Comparison of ENCODE assay signal across 8 mouse cellular contexts in genomic region chr11:70221603-70222500, GRCm38 (mm10). TPM values are rescaled to one million over a fixed set of nuclear protein-coding genes. Genes with fewer than 3 reads are reported as not detected.
DNase-seq lines count a peak whose midpoint lies in the region; ATAC-seq lines count a peak whose summit lies in the region.

No protein-coding gene starts in this region.

- no peaks in the 10 kb centered on the region for H3K9me3 ChIP-seq in heart, embryonic 16.5 days (replicated peaks; ENCODE audit: control insufficient read depth, low read length)
- H3K9me3 ChIP-seq in limb, embryonic 10.5 days (replicated peaks) = no peaks in the 10 kb centered on the region

- H3K4me1 ChIP-seq in heart, embryonic 16.5 days (ENCODE audit: control insufficient read depth, insufficient read depth, low read length) = peaks cover 20% of the 10 kb centered on the region
- peaks cover 50% of the 10 kb centered on the region for H3K4me1 ChIP-seq in limb, embryonic 10.5 days

- peak; percentile 43 for ATAC-seq in common myeloid progenitor, adult 5-6 weeks (replicated peaks; ENCODE audit: low read depth, poor library complexity, severe bottlenecking)
- ATAC-seq in heart, embryonic 16.5 days (replicated peaks; ENCODE audit: extremely low read depth, insufficient read depth, low FRiP score) = 0 out of 2 replicates have a peak, but pooled peaks have one; percentile 8

- no peaks in the 10 kb centered on the region for H3K36me3 ChIP-seq in heart, embryonic 16.5 days (ENCODE audit: control insufficient read depth, insufficient read depth)
- H3K36me3 ChIP-seq in limb, embryonic 10.5 days = peaks cover 18% of the 10 kb centered on the region

- H3K9ac ChIP-seq in heart, embryonic 16.5 days (ENCODE audit: low read length) = peak overlapping the region; percentile 82

- peak overlapping the region; percentile 91 for H3K27ac ChIP-seq in heart, embryonic 16.5 days (ENCODE audit: low read length)
- peak overlapping the region; percentile 88 for H3K27ac ChIP-seq in limb, embryonic 10.5 days

- H3K4me2 ChIP-seq in heart, embryonic 16.5 days (ENCODE audit: low read depth, low read length) = peak overlapping the region; percentile 99

- peaks cover 22% of the 10 kb centered on the region for H3K27me3 ChIP-seq in heart, embryonic 16.5 days (ENCODE audit: control insufficient read depth, insufficient read depth, low read length)
- H3K27me3 ChIP-seq in limb, embryonic 10.5 days (ENCODE audit: low read depth, poor library complexity, severe bottlenecking) = peaks cover 69% of the 10 kb centered on the region

- 13% methylated on average over 14 of the region's 14 CpGs for WGBS in heart, embryonic 16.5 days
- WGBS in limb, embryonic 10.5 days = 12% methylated on average over 14 of the region's 14 CpGs

- peak overlapping the region; percentile 70 for H3K4me3 ChIP-seq in heart, embryonic 16.5 days (ENCODE audit: low read length)
- peak overlapping the region; percentile 62 for H3K4me3 ChIP-seq in limb, embryonic 10.5 days

- DNase-seq in embryo, embryonic 10.5 days (ENCODE audit: low spot score) = peak; percentile 23
- no peak for DNase-seq in embryo, embryonic 10 days (ENCODE audit: low spot score)
- no peak for DNase-seq in limb, embryonic 10.5 days (ENCODE audit: low spot score)
- peak; percentile 32 for DNase-seq in neural tube, embryonic 10.5 days (ENCODE audit: extremely low spot score, low spot score)
- no peak for DNase-seq in layer of hippocampus, adult 18-20 months (ENCODE audit: low spot score in 2 of 2)
- DNase-seq in gastrocnemius, postnatal 10 days = no peak

RNA-seq across cellular contexts. Expression of gene Slc16a13, which starts 1.0 kb away (rescaled TPM):
- total RNA-seq in common myeloid progenitor, adult 5-6 weeks (2017) = 4.1 and 4.8 TPM in 2 replicates
- polyA plus RNA-seq in heart, embryonic 16.5 days (2015; fragmentation: Nextera tagmentation; extraction: Ambion mirVana) = 5.0 and 5.6 TPM in 2 replicates
- polyA plus RNA-seq in limb, embryonic 10.5 days (2016; fragmentation: Nextera tagmentation; extraction: Ambion mirVana) = 11.6 and 16.3 TPM in 2 replicates
- 1 to 10 TPM; 6.2 to 9.0 TPM for total RNA-seq in layer of hippocampus, adult 18-20 months (2021)
- total RNA-seq in gastrocnemius, postnatal 10 days (2021) = 1 to 10 TPM; 1.1 to 3.7 TPM

RNA-seq across cellular contexts. Expression of gene Bcl6b, which starts 7.7 kb away (rescaled TPM):
- 0.41 and 0.82 TPM in 2 replicates for total RNA-seq in common myeloid progenitor, adult 5-6 weeks (2017)
- 18.1 and 20.2 TPM in 2 replicates for polyA plus RNA-seq in heart, embryonic 16.5 days (2015; fragmentation: Nextera tagmentation; extraction: Ambion mirVana)
- 5.6 and 7.5 TPM in 2 replicates for polyA plus RNA-seq in limb, embryonic 10.5 days (2016; fragmentation: Nextera tagmentation; extraction: Ambion mirVana)
- 1 to 10 TPM in 1 of 2 experiments, under 1 TPM in 1; 0.92 to 1.1 TPM for total RNA-seq in layer of hippocampus, adult 18-20 months (2021)
- 10 to 100 TPM; 12.6 to 21.5 TPM for total RNA-seq in gastrocnemius, postnatal 10 days (2021)

RNA-seq across cellular contexts. Expression of gene Slc16a11, which starts 9.3 kb away (rescaled TPM):
- total RNA-seq in common myeloid progenitor, adult 5-6 weeks (2017) = 0.49 and 0.78 TPM in 2 replicates
- polyA plus RNA-seq in heart, embryonic 16.5 days (2015; fragmentation: Nextera tagmentation; extraction: Ambion mirVana) = 0.33 and 0.41 TPM in 2 replicates
- polyA plus RNA-seq in limb, embryonic 10.5 days (2016; fragmentation: Nextera tagmentation; extraction: Ambion mirVana) = 0.84 and 1.6 TPM in 2 replicates
- 10 to 100 TPM; 28.6 to 30.6 TPM for total RNA-seq in layer of hippocampus, adult 18-20 months (2021)
- under 1 TPM in 1 of 2 experiments, not detected in 1; 0.63 TPM for total RNA-seq in gastrocnemius, postnatal 10 days (2021)

RNA-seq across cellular contexts. Expression of gene 0610010K14Rik, which starts 15.9 kb away (rescaled TPM):
- total RNA-seq in common myeloid progenitor, adult 5-6 weeks (2017) = 43.5 and 49.9 TPM in 2 replicates
- 116 and 121 TPM in 2 replicates for polyA plus RNA-seq in heart, embryonic 16.5 days (2015; fragmentation: Nextera tagmentation; extraction: Ambion mirVana)
- polyA plus RNA-seq in limb, embryonic 10.5 days (2016; fragmentation: Nextera tagmentation; extraction: Ambion mirVana) = 220 and 235 TPM in 2 replicates
- total RNA-seq in layer of hippocampus, adult 18-20 months (2021) = 10 to 100 TPM; 39.7 to 45.9 TPM
- total RNA-seq in gastrocnemius, postnatal 10 days (2021) = 10 to 100 TPM; 46.0 to 51.4 TPM

RNA-seq across cellular contexts. Expression of gene Gm21988, which starts 17.8 kb away (rescaled TPM):
- not detected in 2 replicates for total RNA-seq in common myeloid progenitor, adult 5-6 weeks (2017)
- polyA plus RNA-seq in heart, embryonic 16.5 days (2015; fragmentation: Nextera tagmentation; extraction: Ambion mirVana) = 8.2 and 9.0 TPM in 2 replicates
- 9.7 TPM in 2 replicates for polyA plus RNA-seq in limb, embryonic 10.5 days (2016; fragmentation: Nextera tagmentation; extraction: Ambion mirVana)
- total RNA-seq in layer of hippocampus, adult 18-20 months (2021) = 1 to 10 TPM; 5.6 to 6.7 TPM
- total RNA-seq in gastrocnemius, postnatal 10 days (2021) = 1 to 10 TPM; 2.8 to 3.8 TPM

Comparison
In these comparisons a context has a peak if more than half of its experiments do, and no peak if none do; other contexts are left out.
1. DNase-seq: peak in embryo, embryonic 10.5 days (single experiment) and neural tube, embryonic 10.5 days (single experiment); none in embryo, embryonic 10 days (single experiment), limb, embryonic 10.5 days (single experiment), layer of hippocampus, adult 18-20 months (0 of 2) and gastrocnemius, postnatal 10 days (single experiment).
2. RNA of gene Slc16a11, which starts 9.3 kb away (total RNA-seq): 28.6 to 30.6 TPM in layer of hippocampus, adult 18-20 months; 0.49 to 0.78 TPM in common myeloid progenitor, adult 5-6 weeks and 0.63 TPM in gastrocnemius, postnatal 10 days; every median in the first group is over 10 times any median in the second.